Mouse (Mus musculus): ENCODE data around the gene Olfr353. TPM values are rescaled to one million over a fixed set of nuclear protein-coding genes. Genes with fewer than 3 reads are reported as not detected.

The Olfr353 gene
- not detected for total RNA-seq (2021)

- DNase-seq: no peak
Measured at GRCm38 (mm10) chr2:36892836-36893235, at the start of gene Olfr353. Gene Olfr353, minus strand, starts transcription at chr2:36892936.

- no peak for DNase-seq
Measured at GRCm38 (mm10) chr2:36936821-36937220, 44.1 kb upstream of the Olfr353 start, which contains the start of gene Olfr356. Gene Olfr356, plus strand, starts transcription at chr2:36937121.

GRCm38 (mm10) chr2:36928797-36929196, 36.1 kb upstream of the Olfr353 start, which contains the start of gene Olfr355:
Gene Olfr355, minus strand, starts transcription at chr2:36928897.
- no peak for DNase-seq

GRCm38 (mm10) chr2:36905380-36905779, 12.6 kb upstream of the Olfr353 start, which contains the start of gene Olfr354:
Gene Olfr354, plus strand, starts transcription at chr2:36905680.
- DNase-seq: no peak

GRCm38 (mm10) chr2:36897114-36897513, 4.4 kb upstream of the Olfr353 start:
- DNase-seq: no peak

GRCm38 (mm10) chr2:36868160-36868559, 24.6 kb downstream of the Olfr353 start, which contains the start of gene Olfr352:
Gene Olfr352, plus strand, starts transcription at chr2:36868460.
- DNase-seq: no peak

GRCm38 (mm10) chr2:36862560-36862959, 30.2 kb downstream of the Olfr353 start, which contains the start of gene Olfr351:
Gene Olfr351, minus strand, starts transcription at chr2:36862660.
- no peak for DNase-seq

- DNase-seq: no peak
Measured at GRCm38 (mm10) chr2:36846010-36846409, 46.7 kb downstream of the Olfr353 start, which contains the start of gene Olfr350. Gene Olfr350, plus strand, starts transcription at chr2:36846310.

Other genes starting within 250 kb of the Olfr353 start
- not detected for gene Olfr346, start 207.1 kb downstream of the Olfr353 start, total RNA-seq (2021)
- gene Olfr347, start 161.0 kb downstream of the Olfr353 start, total RNA-seq (2021): not detected
- gene Olfr348, start 108.7 kb downstream of the Olfr353 start, total RNA-seq (2021): not detected
- not detected for gene Olfr50, start 102.4 kb downstream of the Olfr353 start, total RNA-seq (2021)
- not detected for gene Olfr3, start 75.9 kb downstream of the Olfr353 start, total RNA-seq (2021)
- gene Olfr350, start 46.6 kb downstream of the Olfr353 start, total RNA-seq (2021): not detected
- gene Olfr351, start 30.3 kb downstream of the Olfr353 start, total RNA-seq (2021): not detected
- not detected for gene Olfr352, start 24.5 kb downstream of the Olfr353 start, total RNA-seq (2021)
- not detected for gene Olfr354, start 12.7 kb upstream of the Olfr353 start, total RNA-seq (2021)
- not detected for gene Olfr355, start 36.0 kb upstream of the Olfr353 start, total RNA-seq (2021)
- not detected for gene Olfr356, start 44.2 kb upstream of the Olfr353 start, total RNA-seq (2021)
- gene Olfr357, start 100.9 kb upstream of the Olfr353 start, total RNA-seq (2021): not detected
- not detected for gene Olfr358, start 116.4 kb upstream of the Olfr353 start, total RNA-seq (2021)
- gene Olfr360, start 172.8 kb upstream of the Olfr353 start, total RNA-seq (2021): not detected
- not detected for gene Olfr361, start 196.4 kb upstream of the Olfr353 start, total RNA-seq (2021)
- gene Olfr362, start 225.0 kb upstream of the Olfr353 start, total RNA-seq (2021): not detected
- not detected for gene Olfr364-ps1, start 246.4 kb upstream of the Olfr353 start, total RNA-seq (2021)